Mouse (Mus musculus): ENCODE measurements around the gene Mical2. TPM values are rescaled to one million over a fixed set of nuclear protein-coding genes. Genes with fewer than 3 reads are reported as not detected.
A peak's percentile ranks its signal among the peaks of the same experiment; 100 is the strongest.

The Mical2 gene
- polyA plus RNA-seq, 1 experiment from 2014 or later: 156 TPM

DNA sequence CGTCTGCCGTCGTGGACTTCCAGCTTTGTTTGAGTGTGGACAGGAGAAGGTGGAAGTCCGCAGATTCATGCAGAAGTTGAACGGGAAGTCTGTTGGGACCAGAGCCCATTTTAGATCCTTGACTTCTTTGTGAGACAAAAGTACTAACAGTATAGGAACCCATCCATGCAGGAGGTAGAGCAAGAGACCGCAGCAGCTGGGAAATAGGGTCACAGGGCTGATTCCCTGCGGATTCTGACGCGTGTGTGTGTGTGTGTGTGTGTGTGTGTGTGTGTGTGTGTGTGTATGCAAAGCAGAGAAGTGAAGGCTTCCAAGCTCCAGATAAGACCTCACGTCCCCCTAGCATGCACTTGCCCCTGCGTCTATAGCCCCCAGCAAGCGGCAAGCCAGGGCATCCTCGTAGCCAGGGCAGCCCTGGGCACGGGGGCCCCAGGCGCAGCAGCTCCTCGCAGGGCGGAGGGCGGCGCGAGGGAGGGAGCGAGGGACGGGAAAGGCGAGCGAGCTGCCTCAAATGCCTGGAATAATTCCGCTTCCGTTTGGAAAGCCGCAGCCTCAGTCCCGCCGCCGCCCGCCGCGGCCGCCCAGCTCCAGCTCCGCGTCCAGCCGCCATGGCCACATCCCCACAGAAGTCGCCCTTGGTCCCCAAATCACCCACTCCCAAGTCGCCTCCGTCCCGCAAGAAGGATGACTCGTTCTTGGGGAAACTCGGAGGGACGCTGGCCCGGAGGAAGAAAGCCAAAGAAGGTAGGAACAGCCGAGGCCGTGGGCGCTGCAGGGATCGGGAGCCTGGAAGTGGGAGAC is 201.9 kb downstream of the Mical2 start, which contains the start of gene Parva:
Parva (plus strand) TSS at position 149 of the 801 bp plus-strand sequence.
- H3K9me3 ChIP-seq (replicated peaks): 0 out of 2 replicates have a peak, but pooled peaks cover 4% of the 10 kb centered on the region
- H3K9ac ChIP-seq: peak within 1 kb of the TSS; percentile 96
- peak; percentile 88 for ATAC-seq (ENCODE audit: insufficient number of reproducible peaks, low FRiP score)
- peaks cover 3% of the 10 kb centered on the region; the same call in 1 of the 2 replicates for H3K36me3 ChIP-seq
- no peaks in the 10 kb centered on the region for H3K27me3 ChIP-seq (replicated peaks)
- peaks cover 24% of the 10 kb centered on the region for H3K4me1 ChIP-seq (replicated peaks)
- H3K4me3 ChIP-seq: peak within 1 kb of the TSS; percentile 77
- peak within 1 kb of the TSS; percentile 99 for H3K27ac ChIP-seq (ENCODE audit: poor library complexity, severe bottlenecking)
- peak within 1 kb of the TSS; percentile 74 for H3K4me2 ChIP-seq
- WGBS: 1% methylated on average over 49 of the region's 49 CpGs

- Histone ChIP-seq H3K4me1 (replicated peaks) (peaks cover 24% of the 10 kb centered on the region), H3K27ac (ENCODE audit: poor library complexity, severe bottlenecking) (peak overlapping the region; percentile 99), H3K4me3 (peak overlapping the region; percentile 77), H3K9ac (peak overlapping the region; percentile 96), H3K36me3 (peaks cover 3% of the 10 kb centered on the region; the same call in 1 of the 2 replicates), H3K4me2 (peak overlapping the region; percentile 74), H3K27me3 (replicated peaks) (no peaks in the 10 kb centered on the region), H3K9me3 (replicated peaks) (0 out of 2 replicates have a peak, but pooled peaks cover 4% of the 10 kb centered on the region)
- under 1% methylated on average over 22 of the region's 22 CpGs for WGBS
- peak; percentile 89 for ATAC-seq (ENCODE audit: insufficient number of reproducible peaks, low FRiP score)
Observed at GRCm38 (mm10) chr7:112428158-112428535, 202.5 kb downstream of the Mical2 start.

- no peak overlapping the region for H3K4me2 ChIP-seq
- no peak overlapping the region for H3K4me3 ChIP-seq
- H3K27ac ChIP-seq (ENCODE audit: poor library complexity, severe bottlenecking): no peak overlapping the region
- H3K4me1 ChIP-seq (replicated peaks): peaks cover 65% of the 10 kb centered on the region
- 58% methylated on average over 3 of the region's 3 CpGs for WGBS
- peaks cover 13% of the 10 kb centered on the region for H3K36me3 ChIP-seq
- H3K27me3 ChIP-seq (replicated peaks): no peaks in the 10 kb centered on the region
- ATAC-seq (ENCODE audit: insufficient number of reproducible peaks, low FRiP score): no peak
- no peak overlapping the region for H3K9ac ChIP-seq
- peaks cover 5% of the 10 kb centered on the region for H3K9me3 ChIP-seq (replicated peaks)
Observed at GRCm38 (mm10) chr7:112439846-112440245, 214.2 kb downstream of the Mical2 start.

- Histone ChIP-seq H3K36me3 (no peaks in the 10 kb centered on the region), H3K4me2 (peak overlapping the region; percentile 54), H3K27ac (ENCODE audit: poor library complexity, severe bottlenecking) (peak overlapping the region; percentile 50), H3K9ac (peak overlapping the region; percentile 25; the same call in 1 of the 2 replicates), H3K4me1 (replicated peaks) (peaks cover 61% of the 10 kb centered on the region), H3K4me3 (no peak overlapping the region), H3K27me3 (replicated peaks) (no peaks in the 10 kb centered on the region), H3K9me3 (replicated peaks) (no peaks in the 10 kb centered on the region; the same call in 1 of the 2 replicates)
- WGBS: 24% methylated on average over 12 of the region's 12 CpGs
- peak; percentile 45; the same call in 1 of the 2 replicates for ATAC-seq (ENCODE audit: insufficient number of reproducible peaks, low FRiP score)
Observed at GRCm38 (mm10) chr7:112444152-112444984, 218.7 kb downstream of the Mical2 start.

- Histone ChIP-seq H3K9ac (0 out of 2 replicates have a peak overlapping the region, but pooled peaks have one; percentile 15), H3K4me1 (replicated peaks) (peaks cover 60% of the 10 kb centered on the region), H3K27me3 (replicated peaks) (no peaks in the 10 kb centered on the region), H3K27ac (ENCODE audit: poor library complexity, severe bottlenecking) (peak overlapping the region; percentile 50), H3K9me3 (replicated peaks) (no peaks in the 10 kb centered on the region; the same call in 1 of the 2 replicates), H3K36me3 (0 out of 2 replicates have a peak, but pooled peaks cover 2% of the 10 kb centered on the region), H3K4me3 (no peak overlapping the region), H3K4me2 (peak overlapping the region; percentile 54)
- WGBS: 31% methylated on average over 9 of the region's 9 CpGs
- ATAC-seq (ENCODE audit: insufficient number of reproducible peaks, low FRiP score): no peak
Observed at GRCm38 (mm10) chr7:112444985-112445367, 219.3 kb downstream of the Mical2 start.

DNA sequence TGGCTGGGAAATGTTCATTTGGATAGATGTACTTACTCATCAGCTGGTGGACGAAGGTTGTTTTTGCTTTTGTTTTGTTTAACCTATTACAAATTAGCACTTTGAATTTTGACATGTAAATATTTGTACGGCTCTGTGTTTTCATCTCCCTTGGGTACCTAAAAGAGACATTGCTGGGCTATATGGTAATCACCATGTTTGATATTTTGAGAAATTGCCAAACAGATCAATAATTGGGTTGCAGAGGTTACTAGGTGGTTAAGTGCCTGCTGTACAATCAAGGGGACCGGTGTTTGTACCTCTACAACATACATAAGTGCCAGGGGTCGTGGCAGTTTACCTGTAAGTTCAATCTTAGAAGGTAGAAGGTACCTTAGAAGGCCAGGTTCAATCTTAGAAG is 220.8 kb downstream of the Mical2 start:
- H3K4me2 ChIP-seq: no peak overlapping the region
- no peak overlapping the region for H3K4me3 ChIP-seq
- 0 out of 2 replicates have a peak, but pooled peaks cover 2% of the 10 kb centered on the region for H3K36me3 ChIP-seq
- ATAC-seq (ENCODE audit: insufficient number of reproducible peaks, low FRiP score): no peak
- H3K9me3 ChIP-seq (replicated peaks): no peaks in the 10 kb centered on the region; the same call in 1 of the 2 replicates
- WGBS: 85% methylated on average over 4 of the region's 4 CpGs
- no peak overlapping the region for H3K27ac ChIP-seq (ENCODE audit: poor library complexity, severe bottlenecking)
- H3K4me1 ChIP-seq (replicated peaks): peaks cover 49% of the 10 kb centered on the region
- no peaks in the 10 kb centered on the region for H3K27me3 ChIP-seq (replicated peaks)
- H3K9ac ChIP-seq: no peak overlapping the region

DNA sequence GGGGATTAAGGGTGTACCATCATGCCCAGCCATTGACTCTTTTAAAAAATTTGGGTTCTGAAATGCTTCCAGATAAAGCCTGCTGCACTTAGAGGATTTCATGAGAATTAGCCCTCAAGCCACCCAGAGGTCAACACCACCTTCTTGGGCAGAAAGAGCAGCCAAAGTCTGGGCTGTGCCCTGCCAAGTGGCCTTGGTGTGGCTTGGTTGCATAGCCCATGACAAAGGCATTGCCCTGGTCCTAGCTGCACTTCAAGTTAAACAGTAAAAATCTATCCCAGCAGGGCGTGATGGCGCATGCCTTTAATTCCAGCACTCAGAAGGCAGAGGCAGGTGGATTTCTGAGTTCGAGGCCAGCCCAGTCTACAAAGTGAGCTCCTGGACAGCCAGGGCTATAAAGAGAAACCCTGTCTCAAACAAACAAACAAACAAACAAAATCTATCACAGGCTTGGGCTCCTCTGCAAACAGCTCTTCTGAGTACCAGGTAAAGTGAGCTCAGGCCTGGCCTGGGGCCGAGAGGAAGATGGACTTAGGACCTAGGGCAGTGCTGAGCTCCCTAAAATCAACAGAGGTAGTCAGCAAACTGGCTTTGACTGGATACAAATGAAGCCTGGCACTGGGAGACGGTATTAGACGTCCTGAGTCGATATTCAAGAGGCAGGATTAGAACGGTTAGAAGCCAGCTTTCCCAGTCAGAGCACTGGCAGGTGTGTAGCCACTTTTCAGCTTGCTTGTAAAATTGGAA is 224.5 kb downstream of the Mical2 start:
- peaks cover 33% of the 10 kb centered on the region for H3K4me1 ChIP-seq (replicated peaks)
- no peak overlapping the region for H3K4me3 ChIP-seq
- no peak overlapping the region for H3K27ac ChIP-seq (ENCODE audit: poor library complexity, severe bottlenecking)
- no peaks in the 10 kb centered on the region; the same call in 1 of the 2 replicates for H3K9me3 ChIP-seq (replicated peaks)
- WGBS: 80% methylated on average over 8 of the region's 8 CpGs
- no peak overlapping the region for H3K4me2 ChIP-seq
- H3K9ac ChIP-seq: no peak overlapping the region
- no peak for ATAC-seq (ENCODE audit: insufficient number of reproducible peaks, low FRiP score)
- H3K36me3 ChIP-seq: 0 out of 2 replicates have a peak, but pooled peaks cover 2% of the 10 kb centered on the region
- no peaks in the 10 kb centered on the region for H3K27me3 ChIP-seq (replicated peaks)

- Histone ChIP-seq H3K4me3 (no peak overlapping the region), H3K27me3 (replicated peaks) (no peaks in the 10 kb centered on the region), H3K27ac (ENCODE audit: poor library complexity, severe bottlenecking) (no peak overlapping the region), H3K9me3 (replicated peaks) (no peaks in the 10 kb centered on the region), H3K9ac (no peak overlapping the region), H3K4me1 (replicated peaks) (peaks cover 35% of the 10 kb centered on the region), H3K36me3 (0 out of 2 replicates have a peak, but pooled peaks cover 2% of the 10 kb centered on the region), H3K4me2 (no peak overlapping the region)
- WGBS: 71% methylated on average over 5 of the region's 5 CpGs
- ATAC-seq (ENCODE audit: insufficient number of reproducible peaks, low FRiP score): no peak
Observed at GRCm38 (mm10) chr7:112452471-112452870, 226.8 kb downstream of the Mical2 start.

GRCm38 (mm10) chr7:112453805-112454214 is 228.2 kb downstream of the Mical2 start:
- no peak overlapping the region for H3K4me3 ChIP-seq
- no peaks in the 10 kb centered on the region for H3K9me3 ChIP-seq (replicated peaks)
- no peak overlapping the region for H3K9ac ChIP-seq
- 9% methylated on average over 3 of the region's 3 CpGs for WGBS
- no peak overlapping the region for H3K4me2 ChIP-seq
- H3K4me1 ChIP-seq (replicated peaks): peaks cover 47% of the 10 kb centered on the region
- no peaks in the 10 kb centered on the region for H3K27me3 ChIP-seq (replicated peaks)
- peak overlapping the region; percentile 72 for H3K27ac ChIP-seq (ENCODE audit: poor library complexity, severe bottlenecking)
- H3K36me3 ChIP-seq: 0 out of 2 replicates have a peak, but pooled peaks cover 2% of the 10 kb centered on the region
- no peak for ATAC-seq (ENCODE audit: insufficient number of reproducible peaks, low FRiP score)

GRCm38 (mm10) chr7:112454380-112454779 is 228.7 kb downstream of the Mical2 start:
- no peak overlapping the region for H3K4me3 ChIP-seq
- 0 out of 2 replicates have a peak, but pooled peaks cover 2% of the 10 kb centered on the region for H3K36me3 ChIP-seq
- 62% methylated on average over 6 of the region's 6 CpGs for WGBS
- no peak for ATAC-seq (ENCODE audit: insufficient number of reproducible peaks, low FRiP score)
- H3K27ac ChIP-seq (ENCODE audit: poor library complexity, severe bottlenecking): peak overlapping the region; percentile 72
- no peaks in the 10 kb centered on the region for H3K27me3 ChIP-seq (replicated peaks)
- no peaks in the 10 kb centered on the region for H3K9me3 ChIP-seq (replicated peaks)
- H3K9ac ChIP-seq: no peak overlapping the region; the same call in 1 of the 2 replicates
- no peak overlapping the region for H3K4me2 ChIP-seq
- H3K4me1 ChIP-seq (replicated peaks): peaks cover 48% of the 10 kb centered on the region
